Mouse (Mus musculus) heart, embryonic 13.5 days (tissue): Measurements from ENCODE around the gene Ndufaf8. TPM values are rescaled to one million over a fixed set of nuclear protein-coding genes. Genes with fewer than 3 reads are reported as not detected.
A peak's percentile ranks its signal among the peaks of the same experiment; 100 is the strongest.

Source experiments
- ATAC-seq: fragments of 200-750 bp; cut with Nextera tagmentation; 2 replicates; pipeline ENCODE4 v1.8.0; 2017; ENCODE audit warnings: moderate TSS enrichment; ENCODE audit not compliant: insufficient number of reproducible peaks, low FRiP score, low TSS enrichment; ENCODE audit errors: extremely low read depth
- H3K27ac ChIP-seq: fragments of 300-500 bp; sonication (generic); replicated peaks from 2 replicates; pipeline ENCODE4 v1.5.1; 2015; ENCODE audit warnings: moderate library complexity, mild to moderate bottlenecking, inconsistent platforms
- H3K27me3 ChIP-seq: fragments of 300-500 bp; sonication (generic); replicated peaks from 2 replicates; pipeline ENCODE4 v1.6.1; 2015; ENCODE audit warnings: mild to moderate bottlenecking, inconsistent platforms
- H3K36me3 ChIP-seq: fragments of 300-500 bp; sonication (generic); 2 replicates; pipeline ENCODE4 v1.6.1; 2015; ENCODE audit warnings: mild to moderate bottlenecking, inconsistent platforms
- H3K4me1 ChIP-seq: fragments of 300-500 bp; sonication (generic); 2 replicates; pipeline ENCODE4 v1.6.1; 2015; ENCODE audit warnings: inconsistent platforms
- H3K4me2 ChIP-seq: fragments of 300-500 bp; sonication (generic); 2 replicates; pipeline ENCODE4 v1.6.1; 2015; ENCODE audit warnings: inconsistent platforms, mild to moderate bottlenecking, moderate library complexity
- H3K4me3 ChIP-seq: fragments of 300-500 bp; sonication (generic); 2 replicates; pipeline ENCODE4 v1.5.1; 2015; ENCODE audit warnings: moderate library complexity, mild to moderate bottlenecking, inconsistent platforms
- H3K9ac ChIP-seq: fragments of 300-500 bp; sonication (generic); 2 replicates; pipeline ENCODE4 v1.6.1; 2015; ENCODE audit warnings: inconsistent platforms, mild to moderate bottlenecking, moderate library complexity
- H3K9me3 ChIP-seq: fragments of 300-500 bp; sonication (generic); 2 replicates; pipeline ENCODE4 v1.6.1; 2016; ENCODE audit warnings: inconsistent platforms
- WGBS: fragments of 180-500 bp; shearing (Covaris S2); methylation state at CpG from one replicate; pipeline ENCODE4 v1.1.7; 2015; ENCODE audit warnings: mixed read lengths; 5-methylcytosine and 5-hydroxymethylcytosine counted together
- polyA plus RNA-seq: library from polyadenylated mRNA; unstranded; fragments of >200 nt; fragmentation: Nextera tagmentation; extraction: Ambion mirVana; gene quantifications from 2 replicates; pipeline ENCODE4 v1.2.1, GENCODE M21; 2015

Gene Ndufaf8
- 81.1 and 95.7 TPM in 2 replicates for polyA plus RNA-seq

DNA sequence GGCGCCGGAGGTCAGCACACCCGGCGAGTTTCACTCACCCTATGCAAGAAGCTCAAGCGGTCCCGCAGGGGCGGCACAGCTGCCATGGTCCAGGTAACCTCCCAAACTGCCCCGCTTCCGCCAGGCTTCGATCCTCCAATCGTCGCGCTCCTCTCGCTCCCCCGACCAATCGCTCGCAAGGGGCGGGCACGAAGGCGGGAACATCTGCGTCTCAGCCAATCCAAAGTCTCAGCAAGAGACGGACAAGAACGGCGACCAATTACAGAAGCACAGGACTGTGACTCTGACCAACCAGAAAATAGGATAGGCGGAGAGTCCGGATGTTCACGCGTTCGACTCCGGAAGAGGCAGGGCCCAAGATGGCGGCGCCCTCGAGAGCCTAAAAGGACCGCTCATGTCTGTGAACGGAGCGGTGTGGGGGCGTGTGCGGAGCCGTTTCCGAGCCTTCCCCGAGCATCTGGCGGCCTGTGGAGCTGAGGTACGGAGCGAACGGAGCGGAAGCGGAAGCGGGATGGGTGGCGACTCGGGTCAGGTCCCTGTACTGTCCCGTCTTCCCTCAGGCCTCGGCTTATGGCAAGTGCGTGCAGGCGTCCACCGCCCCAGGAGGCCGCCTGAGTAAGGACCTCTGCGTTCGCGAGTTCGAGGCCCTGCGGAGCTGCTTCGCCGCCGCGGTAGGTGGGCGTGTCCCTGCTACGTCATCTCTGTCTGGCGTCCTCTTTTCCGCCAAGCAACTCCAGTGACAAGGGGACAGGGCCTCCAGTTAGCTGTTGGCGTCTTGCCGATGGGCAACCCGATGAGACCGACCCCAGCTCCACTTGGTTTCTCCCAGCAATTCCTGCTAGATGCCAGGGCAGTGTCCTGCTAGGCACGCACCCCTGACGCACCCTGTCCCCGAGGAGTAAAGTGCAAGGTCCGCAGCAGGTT is at the start of gene Ndufaf8, which contains the start of gene Tepsin:
TSS of gene Ndufaf8 (plus strand) at position 341 of the 924 bp plus-strand sequence.
TSS of gene Tepsin (minus strand) at position 144 of the 924 bp plus-strand sequence.
- Histone ChIP-seq H3K27me3 (no peaks in the 10 kb centered on the region), H3K4me3 (peak within 1 kb of the TSS; percentile 96), H3K9ac (peak within 1 kb of the TSS; percentile 92), H3K9me3 (no peaks in the 10 kb centered on the region), H3K36me3 (peaks cover 44% of the 10 kb centered on the region), H3K4me1 (peaks cover 28% of the 10 kb centered on the region), H3K4me2 (peak within 1 kb of the TSS; percentile 88), H3K27ac (peak within 1 kb of the TSS; percentile 96)
- peak; percentile 96 for ATAC-seq
- under 1% methylated on average over 77 of the region's 77 CpGs for WGBS

DNA sequence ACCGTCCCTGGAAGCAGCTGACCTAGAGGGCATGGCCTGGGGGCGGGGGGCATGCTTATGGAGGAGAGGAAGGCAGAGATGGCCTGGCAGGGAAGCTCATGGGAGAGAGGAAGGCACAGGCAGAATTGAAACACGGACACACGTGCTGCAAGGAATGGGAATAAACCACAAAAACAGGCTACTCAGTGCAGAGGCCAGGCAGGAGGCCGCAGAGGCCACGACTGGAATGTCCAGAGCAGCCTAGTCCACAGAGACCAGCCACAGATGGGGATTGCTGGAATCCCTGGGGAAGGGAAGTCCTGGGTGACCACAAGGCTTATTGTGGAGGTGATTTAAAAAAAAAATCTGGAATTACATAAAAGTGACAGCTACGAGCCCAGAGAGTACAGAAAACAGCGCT is 49.7 kb upstream of the Ndufaf8 start:
- Histone ChIP-seq H3K4me3 (no peak overlapping the region), H3K4me1 (peaks cover 44% of the 10 kb centered on the region), H3K27ac (no peak overlapping the region), H3K9ac (no peak overlapping the region), H3K4me2 (no peak overlapping the region), H3K9me3 (no peaks in the 10 kb centered on the region), H3K36me3 (no peaks in the 10 kb centered on the region), H3K27me3 (peaks cover 48% of the 10 kb centered on the region)
- WGBS, result 83% methylated on average over 8 of the region's 8 CpGs
- no peak for ATAC-seq

DNA sequence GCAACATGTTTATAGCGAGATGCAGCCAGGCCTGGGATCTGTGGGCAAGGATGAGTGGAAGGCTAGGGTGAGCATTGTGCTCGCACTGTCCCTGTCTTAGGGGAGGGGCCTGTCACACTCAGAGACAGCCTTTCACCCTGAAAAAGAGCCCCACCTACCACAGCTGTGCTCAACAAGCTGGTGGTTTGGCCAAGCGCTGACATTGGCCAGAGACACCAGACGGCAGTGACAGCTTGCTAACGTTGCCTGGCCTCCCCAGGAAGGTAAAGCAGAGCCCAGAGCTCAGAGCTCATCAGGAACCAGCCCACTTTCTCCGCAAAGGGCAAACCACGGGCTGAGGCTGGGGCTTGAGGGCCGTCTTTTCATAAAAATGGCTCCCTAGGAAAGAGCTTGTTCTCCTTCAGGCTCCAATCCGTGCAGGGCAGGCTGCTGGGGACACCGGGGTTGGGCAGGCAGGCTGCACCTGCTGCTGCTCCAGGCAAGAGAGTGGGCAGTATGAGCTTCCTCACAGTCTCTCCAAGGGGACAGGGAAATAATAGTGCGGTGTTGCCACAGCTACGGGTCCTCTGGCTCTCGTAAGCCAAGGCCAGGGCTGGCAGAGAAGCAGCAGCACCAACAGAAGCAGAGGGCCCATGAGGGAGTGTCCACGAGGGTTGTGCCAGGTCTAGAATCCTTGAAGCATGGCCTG is 47.5 kb upstream of the Ndufaf8 start:
- WGBS, result 41% methylated on average over 14 of the region's 14 CpGs
- Histone ChIP-seq H3K27ac (peak overlapping the region; percentile 24; the same call in 1 of the 2 replicates), H3K36me3 (no peaks in the 10 kb centered on the region), H3K4me1 (peaks cover 44% of the 10 kb centered on the region), H3K4me2 (0 out of 2 replicates have a peak overlapping the region, but pooled peaks have one; percentile 8), H3K9me3 (no peaks in the 10 kb centered on the region), H3K4me3 (no peak overlapping the region), H3K9ac (0 out of 2 replicates have a peak overlapping the region, but pooled peaks have one; percentile 6), H3K27me3 (peaks cover 37% of the 10 kb centered on the region)
- no peak for ATAC-seq

DNA sequence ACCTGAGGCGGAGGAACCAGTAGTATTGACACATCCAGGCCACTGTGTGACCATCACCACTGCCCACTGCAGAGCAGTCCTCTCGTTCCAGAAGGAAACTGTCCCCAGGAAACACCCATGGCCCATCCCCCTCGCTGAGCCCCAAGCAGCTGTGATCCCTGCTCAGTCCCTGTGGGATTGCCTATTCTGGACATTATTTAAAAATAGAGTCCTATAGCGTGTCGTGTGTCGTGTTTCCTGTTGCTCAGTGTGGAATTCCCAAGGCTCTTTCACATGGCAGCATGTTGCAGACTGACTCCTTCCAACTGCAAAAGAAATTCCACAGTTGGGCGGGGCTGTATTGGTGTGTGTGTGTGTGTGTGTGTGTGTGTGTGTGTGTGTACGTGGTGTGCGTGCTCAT is 46.5 kb upstream of the Ndufaf8 start:
- no peak overlapping the region for H3K4me3 ChIP-seq
- peaks cover 34% of the 10 kb centered on the region for H3K4me1 ChIP-seq
- WGBS, result 57% methylated on average over 9 of the region's 9 CpGs
- no peak overlapping the region for H3K9ac ChIP-seq
- H3K4me2 ChIP-seq, result no peak overlapping the region
- no peak for ATAC-seq
- H3K9me3 ChIP-seq, result no peaks in the 10 kb centered on the region
- peaks cover 27% of the 10 kb centered on the region for H3K27me3 ChIP-seq
- H3K36me3 ChIP-seq, result no peaks in the 10 kb centered on the region
- H3K27ac ChIP-seq, result no peak overlapping the region

DNA sequence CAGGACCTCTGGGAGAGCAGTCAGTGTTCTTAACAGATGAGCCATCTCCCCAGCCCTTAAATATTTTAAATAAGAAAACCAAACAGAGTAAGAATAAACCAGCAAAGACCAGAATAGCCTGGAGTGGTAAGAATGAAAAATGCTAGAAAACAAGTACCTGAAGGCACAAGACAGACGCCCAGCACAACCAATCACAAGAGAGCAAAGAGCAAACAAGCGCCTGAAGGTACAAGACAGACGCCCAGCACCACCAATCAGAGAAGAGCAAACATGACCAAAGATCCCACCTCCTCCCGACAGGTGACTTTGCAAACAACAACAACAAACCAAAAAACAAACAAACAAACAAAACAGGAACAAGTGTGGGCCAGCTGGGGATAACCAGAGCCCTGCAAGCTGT is 44.9 kb upstream of the Ndufaf8 start:
- no peak for ATAC-seq
- H3K9ac ChIP-seq, result no peak overlapping the region
- H3K4me1 ChIP-seq, result peaks cover 21% of the 10 kb centered on the region
- peaks cover 11% of the 10 kb centered on the region for H3K27me3 ChIP-seq
- no peaks in the 10 kb centered on the region for H3K9me3 ChIP-seq
- no peak overlapping the region for H3K4me2 ChIP-seq
- no peak overlapping the region for H3K27ac ChIP-seq
- no peaks in the 10 kb centered on the region for H3K36me3 ChIP-seq
- 78% methylated on average over 4 of the region's 4 CpGs for WGBS
- H3K4me3 ChIP-seq, result no peak overlapping the region

DNA sequence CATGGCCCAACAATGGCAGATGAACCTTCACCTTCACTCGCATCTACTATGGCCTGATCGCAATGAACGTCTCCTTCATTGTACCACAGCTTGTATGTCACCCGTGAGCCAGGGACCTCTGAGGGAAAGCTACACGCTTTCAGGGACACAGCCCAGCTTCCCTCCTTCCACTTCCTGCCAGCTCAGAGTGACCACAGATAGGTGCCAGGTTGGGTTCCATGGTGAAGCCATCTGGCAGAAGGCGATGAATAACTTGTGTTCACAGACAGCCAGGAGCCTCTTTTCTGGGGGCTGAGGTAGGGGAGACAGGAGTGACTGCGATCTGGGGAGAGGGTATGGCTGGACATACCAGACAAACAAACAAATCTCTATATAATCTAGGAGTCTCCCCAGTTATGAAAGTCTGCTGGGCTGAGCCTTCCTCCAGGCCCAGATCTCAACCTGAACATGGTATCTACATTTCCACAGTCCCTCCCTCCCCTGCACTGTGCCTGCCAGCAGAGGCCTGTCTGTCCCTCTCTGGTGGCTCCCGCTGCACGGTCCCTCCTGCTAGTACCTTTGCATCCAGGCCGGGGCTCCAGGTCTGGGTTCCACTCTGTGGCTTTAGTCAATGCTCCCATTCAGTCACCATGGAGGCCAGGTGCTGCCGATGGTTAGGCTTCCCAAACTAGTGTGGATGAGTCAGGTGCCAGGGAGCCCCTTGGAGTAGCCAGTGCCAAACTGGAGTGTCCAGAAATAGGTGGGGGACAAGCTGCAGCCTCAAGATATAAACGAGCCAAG is 42.6 kb upstream of the Ndufaf8 start:
- Histone ChIP-seq H3K4me2 (no peak overlapping the region), H3K27ac (no peak overlapping the region), H3K4me1 (peaks cover 19% of the 10 kb centered on the region), H3K9me3 (no peaks in the 10 kb centered on the region), H3K9ac (no peak overlapping the region), H3K4me3 (no peak overlapping the region), H3K27me3 (no peaks in the 10 kb centered on the region), H3K36me3 (no peaks in the 10 kb centered on the region)
- ATAC-seq, result no peak
- WGBS, result 71% methylated on average over 12 of the region's 12 CpGs

DNA sequence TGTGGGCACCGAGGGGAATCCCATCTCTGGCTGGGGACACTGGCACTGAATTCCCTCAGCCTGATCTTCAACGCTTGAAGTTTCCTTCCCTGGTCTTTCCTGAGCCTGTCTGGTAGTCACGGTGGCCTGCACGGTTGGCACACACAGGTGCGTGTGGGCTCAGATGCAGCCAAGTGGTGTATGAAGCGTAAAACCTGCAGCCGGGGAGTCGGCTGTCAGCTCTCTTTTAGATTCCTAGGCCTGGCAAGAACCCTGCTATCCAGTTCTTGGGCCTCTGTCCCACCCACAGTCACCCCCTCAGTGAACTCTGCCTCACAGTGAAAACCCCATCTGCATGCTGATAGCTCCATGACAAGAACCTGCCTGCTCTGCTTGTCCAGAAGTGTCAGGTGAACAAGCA is 38.1 kb upstream of the Ndufaf8 start:
- ATAC-seq, result no peak
- H3K36me3 ChIP-seq, result peaks cover 21% of the 10 kb centered on the region
- no peak overlapping the region for H3K4me3 ChIP-seq
- WGBS, result 77% methylated on average over 8 of the region's 8 CpGs
- no peak overlapping the region for H3K9ac ChIP-seq
- peaks cover 4% of the 10 kb centered on the region for H3K4me1 ChIP-seq
- H3K4me2 ChIP-seq, result no peak overlapping the region
- no peak overlapping the region for H3K27ac ChIP-seq
- H3K27me3 ChIP-seq, result no peaks in the 10 kb centered on the region
- no peaks in the 10 kb centered on the region for H3K9me3 ChIP-seq

DNA sequence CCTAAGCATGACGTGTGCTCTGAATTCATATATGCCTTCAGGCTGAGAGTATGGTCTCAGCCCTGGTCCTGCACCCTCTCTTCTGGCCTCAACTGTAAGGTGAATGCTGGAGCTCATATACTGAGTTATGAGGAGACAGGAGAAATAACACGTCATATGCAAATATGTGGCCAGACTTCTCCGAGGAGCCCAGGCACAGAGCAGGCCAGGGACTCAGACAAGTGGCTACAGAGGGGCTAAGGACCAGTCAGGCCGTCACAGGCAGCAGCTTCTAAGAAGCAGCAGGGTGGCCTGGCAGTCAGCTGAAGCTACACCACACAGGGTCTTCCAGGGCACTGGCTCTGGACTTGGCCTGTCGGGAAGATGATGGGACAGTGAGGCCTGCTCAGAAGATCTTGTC is 35.4 kb upstream of the Ndufaf8 start:
- WGBS, result 77% methylated on average over 5 of the region's 5 CpGs

DNA sequence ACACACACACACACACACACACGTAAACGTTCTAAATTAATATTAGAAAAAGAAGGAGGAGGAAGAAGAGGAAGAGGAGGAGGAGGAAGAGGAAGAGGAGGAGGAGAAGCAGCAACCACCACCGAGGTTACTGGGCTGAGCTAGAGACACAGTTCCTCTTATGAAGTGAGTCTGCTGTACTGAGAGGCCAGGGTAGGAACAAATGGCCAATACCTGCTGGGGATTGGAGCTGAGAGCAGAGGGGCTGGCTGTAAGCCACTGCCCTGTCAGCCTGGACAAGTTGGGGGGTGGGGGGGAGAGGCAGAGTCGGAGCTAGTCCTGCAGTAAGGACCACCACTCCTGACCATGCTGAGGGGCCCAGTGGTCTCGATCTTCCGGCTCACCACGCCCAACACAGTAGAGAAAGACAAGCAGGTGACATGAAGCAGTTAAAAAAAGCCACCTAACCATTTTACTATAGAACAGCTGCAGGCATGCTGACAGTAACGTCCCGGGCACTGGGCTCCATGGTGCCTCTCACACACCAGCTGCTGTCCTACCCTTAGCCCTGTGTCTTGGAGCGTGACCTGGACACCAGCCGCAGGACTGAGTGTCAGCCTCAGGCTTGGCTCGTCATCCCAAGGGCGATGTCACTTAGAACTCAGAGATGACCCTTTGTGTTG is 34.6 kb upstream of the Ndufaf8 start:
- no peaks in the 10 kb centered on the region for H3K9me3 ChIP-seq
- WGBS, result 87% methylated on average over 13 of the region's 13 CpGs

More for the DNA sequence above, 35.4 kb upstream of the Ndufaf8 start:
- Histone ChIP-seq H3K36me3 (peaks cover 47% of the 10 kb centered on the region), H3K4me2 (no peak overlapping the region), H3K9ac (no peak overlapping the region), H3K27me3 (no peaks in the 10 kb centered on the region), H3K9me3 (no peaks in the 10 kb centered on the region), H3K4me1 (peaks cover 12% of the 10 kb centered on the region), H3K4me3 (no peak overlapping the region), H3K27ac (no peak overlapping the region)
- no peak for ATAC-seq

DNA sequence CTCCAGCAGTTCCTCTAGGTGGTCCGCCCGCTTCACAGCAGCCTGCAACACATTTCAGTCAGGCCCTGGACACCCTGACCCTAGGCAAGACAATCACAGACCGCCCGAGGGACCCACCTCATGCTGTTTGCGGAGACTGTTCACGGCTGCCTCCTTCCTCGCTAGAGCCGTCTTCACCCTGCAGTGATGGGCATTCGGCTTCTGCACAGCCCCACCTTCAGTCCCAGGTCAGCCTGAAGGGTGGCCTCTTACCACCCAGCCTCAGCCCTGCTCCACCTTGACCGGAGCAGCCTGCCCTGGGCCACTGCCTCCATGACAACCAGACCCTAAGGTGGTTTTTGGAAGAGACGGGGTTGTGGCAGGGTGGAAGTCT is 34.1 kb upstream of the Ndufaf8 start:
- Histone ChIP-seq H3K4me2 (no peak overlapping the region), H3K27me3 (no peaks in the 10 kb centered on the region), H3K4me3 (no peak overlapping the region), H3K36me3 (peaks cover 61% of the 10 kb centered on the region), H3K4me1 (peaks cover 12% of the 10 kb centered on the region), H3K9ac (no peak overlapping the region), H3K9me3 (no peaks in the 10 kb centered on the region), H3K27ac (no peak overlapping the region)
- ATAC-seq, result no peak
- 87% methylated on average over 11 of the region's 11 CpGs for WGBS

More for the DNA sequence above, 34.6 kb upstream of the Ndufaf8 start:
- no peak for ATAC-seq
- Histone ChIP-seq H3K4me2 (no peak overlapping the region), H3K4me3 (no peak overlapping the region), H3K9ac (no peak overlapping the region), H3K4me1 (peaks cover 12% of the 10 kb centered on the region), H3K36me3 (peaks cover 56% of the 10 kb centered on the region), H3K27ac (no peak overlapping the region), H3K27me3 (no peaks in the 10 kb centered on the region)
